Mouse (Mus musculus) forebrain, embryonic 14.5 days (tissue): ENCODE measurements around the gene Midn. TPM values are rescaled to one million over a fixed set of nuclear protein-coding genes. Genes with fewer than 3 reads are reported as not detected.

Source experiments
- ATAC-seq: fragments of 200-750 bp; cut with Nextera tagmentation; 2 replicates; pipeline ENCODE4 v1.8.0; 2017; ENCODE audit warnings: mild to moderate bottlenecking, moderate library complexity
- DNase-seq: peaks from one replicate; pipeline ENCODE4 v3.0.0-alpha.2; 2015; ENCODE audit warnings: low spot score
- H3K27ac ChIP-seq: fragments of 300-500 bp; sonication (generic); 2 replicates; pipeline ENCODE4 v1.5.1; 2014; ENCODE audit warnings: low read depth, mild to moderate bottlenecking, control low read depth, low read length, moderate library complexity
- H3K27me3 ChIP-seq: fragments of 300-500 bp; sonication (generic); replicated peaks from 2 replicates; pipeline ENCODE4 v1.6.1; 2014; ENCODE audit warnings: low read length, control low read depth, mixed read lengths; ENCODE audit not compliant: control insufficient read depth, insufficient read depth
- H3K36me3 ChIP-seq: fragments of 300-500 bp; sonication (generic); 2 replicates; pipeline ENCODE4 v1.6.1; 2014; ENCODE audit warnings: low read length, control low read depth; ENCODE audit not compliant: control insufficient read depth, insufficient read depth
- H3K4me1 ChIP-seq: fragments of 300-500 bp; sonication (generic); 2 replicates; pipeline ENCODE4 v1.6.1; 2014; ENCODE audit warnings: antibody characterized with exemption, low read length, control low read depth; ENCODE audit not compliant: control insufficient read depth, insufficient read depth
- H3K4me2 ChIP-seq: fragments of 300-500 bp; sonication (generic); 2 replicates; pipeline ENCODE4 v1.6.1; 2014; ENCODE audit warnings: mild to moderate bottlenecking, control low read depth, low read length
- H3K4me3 ChIP-seq: fragments of 300-500 bp; sonication (generic); 2 replicates; pipeline ENCODE4 v1.5.1; 2014; ENCODE audit warnings: low read depth, low read length, control low read depth
- H3K9ac ChIP-seq: fragments of 300-500 bp; sonication (generic); 2 replicates; pipeline ENCODE4 v1.6.1; 2014; ENCODE audit warnings: mild to moderate bottlenecking, low read length, control low read depth, moderate library complexity
- H3K9me3 ChIP-seq: fragments of 300-500 bp; sonication (generic); replicated peaks from 2 replicates; pipeline ENCODE4 v1.6.1; 2016; ENCODE audit warnings: low read length, control low read depth, mixed read lengths; ENCODE audit not compliant: control insufficient read depth
- WGBS: fragments of 180-500 bp; shearing (Covaris S2); extraction: QIAGEN DNeasy Blood & Tissue Kit; methylation state at CpG from one replicate; pipeline ENCODE4 v1.1.7; 2014; 5-methylcytosine and 5-hydroxymethylcytosine counted together
- polyA plus RNA-seq: library from polyadenylated mRNA; unstranded; fragments of >200 nt; fragmentation: Nextera tagmentation; extraction: Ambion mirVana; gene quantifications from 2 replicates; pipeline ENCODE4 v1.2.1, GENCODE M21; 2014

Gene Midn
- polyA plus RNA-seq, 1 experiment from 2014 or later, result 67.0 TPM

GRCm38 (mm10) chr10:80144159-80144558, 3.9 kb upstream of the Midn start:
- DNase-seq, result no peak
- peaks cover 8% of the 10 kb centered on the region for H3K4me1 ChIP-seq

DNA sequence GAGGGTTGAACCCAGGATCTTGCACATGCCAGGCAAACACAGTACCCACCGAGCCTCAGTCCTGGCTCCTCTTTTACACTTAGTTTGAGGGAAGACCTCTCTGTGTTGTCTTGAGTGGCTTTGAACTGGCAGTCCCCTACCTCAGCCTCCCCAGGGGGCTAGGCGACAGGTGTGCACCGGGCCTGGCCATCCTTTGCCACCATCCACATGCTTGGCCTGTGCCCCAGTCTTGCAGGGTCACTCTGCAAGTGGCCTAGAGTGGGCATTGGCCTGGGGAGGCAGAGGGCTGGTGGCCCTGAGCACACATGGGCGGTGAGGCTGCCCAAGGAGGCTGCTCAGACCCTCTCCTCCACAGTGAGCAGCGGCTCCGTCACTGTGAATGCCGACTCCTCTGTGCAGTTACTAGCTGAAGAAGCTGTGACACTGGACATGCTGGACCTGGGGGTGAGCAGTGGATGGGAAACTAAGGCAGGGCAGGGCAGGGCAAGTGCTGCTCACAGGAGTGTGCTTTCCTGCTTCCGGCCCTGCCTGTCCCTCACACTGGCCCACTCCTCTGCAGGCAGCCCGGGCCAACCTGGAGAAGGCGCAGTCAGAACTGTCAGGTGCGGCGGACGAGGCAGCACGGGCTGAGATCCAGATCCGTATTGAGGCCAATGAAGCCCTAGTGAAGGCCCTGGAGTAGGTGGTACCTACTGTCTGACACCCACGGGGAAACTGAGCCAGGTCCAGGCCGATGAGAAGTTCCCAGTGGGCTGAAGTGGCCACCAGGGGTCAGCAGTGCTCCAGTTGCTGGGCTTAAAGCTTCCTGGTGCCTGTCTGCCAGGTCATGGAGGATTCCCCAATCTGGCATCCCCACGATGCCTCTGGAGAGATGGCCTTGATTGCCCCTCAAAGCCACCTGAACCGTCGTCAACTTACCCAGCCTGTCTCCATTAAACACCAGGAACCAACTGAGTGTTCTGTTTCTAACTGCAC, 2.9 kb upstream of the Midn start:
- Histone ChIP-seq H3K4me1 (peaks cover 8% of the 10 kb centered on the region), H3K4me3 (no peak overlapping the region)
- 74% methylated on average over 20 of the region's 20 CpGs for WGBS

More at GRCm38 (mm10) chr10:80144159-80144558, 3.9 kb upstream of the Midn start:
- H3K4me2 ChIP-seq, result no peak overlapping the region
- H3K27ac ChIP-seq, result no peak overlapping the region
- H3K27me3 ChIP-seq, result no peaks in the 10 kb centered on the region
- ATAC-seq, result no peak
- 92% methylated on average over 12 of the region's 12 CpGs for WGBS
- peaks cover 33% of the 10 kb centered on the region for H3K36me3 ChIP-seq
- no peak overlapping the region for H3K9ac ChIP-seq
- no peaks in the 10 kb centered on the region for H3K9me3 ChIP-seq
- no peak overlapping the region for H3K4me3 ChIP-seq

DNA sequence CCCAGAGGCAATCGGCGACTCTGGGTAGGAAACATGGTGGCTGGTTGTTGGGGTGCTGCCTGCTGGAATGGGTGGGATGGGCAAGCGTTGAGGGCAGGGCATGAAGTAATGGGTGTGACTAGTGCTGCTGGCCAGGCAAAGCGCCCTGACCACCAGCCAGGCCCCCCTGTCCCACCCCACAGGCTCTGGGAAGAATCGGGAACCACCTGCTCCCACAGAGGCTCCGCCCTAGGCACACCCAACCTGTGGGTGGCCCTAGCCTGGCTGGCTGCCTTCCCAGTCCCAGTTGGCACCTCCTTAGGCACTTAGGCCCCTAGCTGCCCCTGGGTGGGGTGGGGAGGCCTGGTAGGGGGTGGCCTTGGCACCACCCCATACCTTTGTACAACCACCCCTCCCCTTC, 2.2 kb upstream of the Midn start:
- Histone ChIP-seq H3K4me1 (peaks cover 8% of the 10 kb centered on the region), H3K27me3 (no peaks in the 10 kb centered on the region), H3K36me3 (peaks cover 37% of the 10 kb centered on the region), H3K9me3 (no peaks in the 10 kb centered on the region), H3K27ac (no peak overlapping the region), H3K4me2 (no peak overlapping the region), H3K4me3 (no peak overlapping the region), H3K9ac (0 out of 2 replicates have a peak overlapping the region, but pooled peaks have one; percentile 1)
- DNase-seq, result no peak
- ATAC-seq, result no peak
- WGBS, result 82% methylated on average over 5 of the region's 6 CpGs

More for the DNA sequence above, 2.9 kb upstream of the Midn start:
- Histone ChIP-seq H3K27ac (no peak overlapping the region), H3K4me2 (no peak overlapping the region), H3K9ac (no peak overlapping the region), H3K27me3 (no peaks in the 10 kb centered on the region), H3K36me3 (peaks cover 37% of the 10 kb centered on the region), H3K9me3 (no peaks in the 10 kb centered on the region)
- ATAC-seq, result no peak
- peak; percentile 74 for DNase-seq

GRCm38 (mm10) chr10:80146568-80147011, 1.5 kb upstream of the Midn start:
- no peak overlapping the region for H3K4me3 ChIP-seq
- no peak overlapping the region for H3K4me2 ChIP-seq
- WGBS, result 87% methylated on average over 4 of the region's 4 CpGs
- H3K27ac ChIP-seq, result no peak overlapping the region
- H3K36me3 ChIP-seq, result peaks cover 44% of the 10 kb centered on the region
- no peaks in the 10 kb centered on the region for H3K27me3 ChIP-seq
- H3K9ac ChIP-seq, result no peak overlapping the region
- peaks cover 6% of the 10 kb centered on the region for H3K4me1 ChIP-seq
- DNase-seq, result no peak
- no peak for ATAC-seq
- H3K9me3 ChIP-seq, result no peaks in the 10 kb centered on the region

- Histone ChIP-seq H3K9me3 (no peaks in the 10 kb centered on the region), H3K4me1 (peaks cover 6% of the 10 kb centered on the region; the same call in 1 of the 2 replicates), H3K9ac (peak overlapping the region; percentile 99; the same call in 1 of the 2 replicates), H3K27me3 (no peaks in the 10 kb centered on the region), H3K4me3 (peak overlapping the region; percentile 100; the same call in 1 of the 2 replicates), H3K27ac (peak overlapping the region; percentile 100), H3K4me2 (peak overlapping the region; percentile 64; the same call in 1 of the 2 replicates), H3K36me3 (peaks cover 51% of the 10 kb centered on the region)
- no peak for DNase-seq
- no peak for ATAC-seq
- WGBS, result 78% methylated on average over 5 of the region's 5 CpGs
Measured at GRCm38 (mm10) chr10:80147146-80147718, 840 bp upstream of the Midn start.

DNA sequence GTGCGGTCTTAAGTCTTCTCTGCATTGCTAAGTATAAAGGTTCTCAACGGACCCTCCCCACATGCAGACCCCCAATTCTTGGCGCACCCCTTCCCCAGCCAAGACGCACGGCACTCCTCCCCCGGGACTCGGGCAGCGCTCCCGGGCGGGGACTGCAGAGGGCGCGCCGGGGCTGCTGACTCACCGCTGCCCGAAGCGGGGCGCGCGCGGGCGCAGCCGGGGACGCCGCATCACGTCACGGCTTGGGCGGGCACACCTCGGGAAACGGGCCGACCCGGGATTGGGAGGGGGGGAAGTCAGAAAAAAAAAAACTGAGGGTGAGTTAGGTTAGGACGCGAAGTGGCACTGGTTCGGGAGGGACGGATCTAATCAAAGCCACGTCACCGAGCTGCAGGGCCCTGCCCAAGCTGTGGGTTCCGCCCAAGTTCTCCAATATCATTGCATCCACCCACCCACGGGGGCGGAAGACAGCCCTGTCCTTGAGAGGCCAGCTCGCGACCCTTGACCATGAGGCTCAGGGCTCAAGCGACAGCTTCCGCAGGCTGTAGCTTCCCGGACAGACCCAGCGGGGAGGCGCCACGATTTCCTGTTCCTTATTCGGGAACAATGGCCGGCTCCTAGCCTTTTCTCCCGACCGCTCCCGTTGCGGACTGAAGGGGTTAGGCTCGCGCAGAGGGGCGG, 678 bp downstream of the Midn start:
- Histone ChIP-seq H3K4me1 (peaks cover 13% of the 10 kb centered on the region), H3K9ac (peak overlapping the region; percentile 99), H3K9me3 (no peaks in the 10 kb centered on the region), H3K4me2 (peak overlapping the region; percentile 64), H3K27me3 (no peaks in the 10 kb centered on the region), H3K36me3 (peaks cover 61% of the 10 kb centered on the region), H3K4me3 (peak overlapping the region; percentile 100), H3K27ac (peak overlapping the region; percentile 100)
- ATAC-seq (peak; percentile 52), DNase-seq (peak; percentile 96)
- under 1% methylated on average over 55 of the region's 57 CpGs for WGBS

- Histone ChIP-seq H3K4me3 (peak overlapping the region; percentile 100), H3K4me1 (peaks cover 15% of the 10 kb centered on the region), H3K9me3 (no peaks in the 10 kb centered on the region), H3K27me3 (no peaks in the 10 kb centered on the region), H3K4me2 (peak overlapping the region; percentile 95), H3K9ac (peak overlapping the region; percentile 100), H3K27ac (peak overlapping the region; percentile 100), H3K36me3 (peaks cover 61% of the 10 kb centered on the region)
- WGBS, result under 1% methylated on average over 87 of the region's 88 CpGs
- ATAC-seq (peak; percentile 86), DNase-seq (peak; percentile 99)
Measured at GRCm38 (mm10) chr10:80149291-80150225, 1.5 kb downstream of the Midn start.
